Mouse (Mus musculus) effector memory CD4-positive, alpha-beta T cell, adult 7 months (primary cell): ENCODE data around the gene Ptgfrn. TPM values are rescaled to one million over a fixed set of nuclear protein-coding genes. Genes with fewer than 3 reads are reported as not detected.

ENCODE experiments used
- polyA plus RNA-seq: library from polyadenylated mRNA; unstranded; fragments of 100-300 nt; shearing (Covaris generic); gene quantifications from one replicate; pipeline ENCODE4 v1.2.1, GENCODE M21; 2017

The Ptgfrn gene
- polyA plus RNA-seq, result 1.0 TPM

DNA sequence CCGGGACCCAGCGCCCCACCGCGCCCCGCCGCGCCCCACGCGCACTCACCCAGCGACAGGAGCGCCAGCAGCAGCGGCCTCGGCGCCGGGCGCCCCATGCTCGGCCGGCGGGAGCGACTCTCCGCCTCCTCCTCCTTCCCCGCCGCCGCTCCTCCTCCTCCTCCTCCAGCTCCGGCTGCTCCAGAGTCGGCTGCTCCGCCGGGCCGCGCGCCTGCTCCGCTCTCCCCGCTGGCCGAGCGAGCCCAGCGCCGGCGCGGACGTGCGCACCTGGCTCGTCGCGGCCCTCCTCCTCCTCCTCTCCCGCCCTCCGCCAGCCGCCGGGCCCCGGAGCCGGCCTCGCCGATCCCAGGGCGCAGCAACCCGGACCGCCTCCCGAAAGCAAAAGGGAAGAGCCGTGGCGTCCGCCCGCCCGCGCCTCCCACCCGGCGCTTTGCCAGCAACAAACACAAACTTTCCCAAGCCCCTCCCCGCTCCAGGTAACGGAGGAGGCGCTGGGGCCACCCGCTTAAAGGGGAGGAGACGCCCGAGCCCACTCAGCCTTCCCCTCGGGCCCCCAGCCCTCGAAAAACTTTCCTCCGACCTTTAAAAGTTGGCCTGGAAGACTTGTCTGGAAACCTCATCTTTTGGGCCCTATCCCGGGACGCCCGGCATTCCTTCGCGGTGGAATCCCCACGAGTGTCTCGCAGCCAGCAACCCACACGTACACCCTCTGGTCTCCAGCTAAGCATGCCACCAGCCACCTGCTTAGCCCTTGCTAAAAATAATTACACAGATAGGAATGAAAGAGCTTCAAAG is at the start of gene Ptgfrn:
Gene Ptgfrn (minus strand): TSS at position 236 of the 795 bp plus-strand sequence.

DNA sequence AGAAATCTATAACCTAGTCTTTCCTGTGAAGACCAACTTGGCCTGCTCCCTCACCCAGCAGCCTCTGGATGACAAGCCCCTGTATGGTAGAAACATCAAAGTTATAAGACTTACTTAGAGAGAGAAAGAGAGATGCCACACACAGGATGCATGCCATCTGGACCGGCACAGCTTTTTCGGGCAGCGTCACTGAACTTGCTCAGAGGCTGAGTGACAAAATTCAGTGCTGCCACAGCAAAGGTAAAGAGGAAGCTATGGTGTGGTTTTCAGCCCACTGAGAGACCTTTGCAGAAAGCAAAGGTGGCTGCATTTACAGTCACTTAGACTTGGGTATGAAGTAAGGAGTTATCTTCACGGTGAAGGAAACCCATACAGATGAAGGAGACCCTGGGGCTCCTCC is 80.7 kb downstream of the Ptgfrn start, which contains the start of gene Cd101:
Gene Cd101 (minus strand): TSS at position 218 of the 400 bp plus-strand sequence.

Other genes with a start within 250 kb of the Ptgfrn start
- gene Trim45, start 188.1 kb downstream of the Ptgfrn start, polyA plus RNA-seq, result 0.28 TPM
- gene Ttf2, start 140.6 kb downstream of the Ptgfrn start, polyA plus RNA-seq, result 6.8 TPM
- gene Cd101, start 80.7 kb downstream of the Ptgfrn start, polyA plus RNA-seq, result 22.5 TPM
- 951 TPM for gene Cd2, start 177.7 kb upstream of the Ptgfrn start, polyA plus RNA-seq